Mouse (Mus musculus) left cerebral cortex, postnatal 25 days (tissue): ENCODE results near the gene Tmem259. TPM values are rescaled to one million over a fixed set of nuclear protein-coding genes. Genes with fewer than 3 reads are reported as not detected.

Experiments
- DNase-seq, 2 experiments: peaks; one replicate each; pipeline ENCODE4 v3.0.0; 2022; ENCODE audit warnings: low spot score in 2 of 2, mixed read lengths in 1 of 2
- intact Hi-C: fragments of 180-260 bp; cut with DNase I; formaldehyde crosslinking; loops from one replicate; pipeline ENCODE4 v1.15.1; 2025
- total RNA-seq, 2 experiments: library from RNA; stranded (reverse); gene quantifications; 2 replicates each; pipeline ENCODE4 v1.2.3; 2021

Tmem259 gene
- total RNA-seq: 100 to 1,000 TPM; 123 to 124 TPM

DNA sequence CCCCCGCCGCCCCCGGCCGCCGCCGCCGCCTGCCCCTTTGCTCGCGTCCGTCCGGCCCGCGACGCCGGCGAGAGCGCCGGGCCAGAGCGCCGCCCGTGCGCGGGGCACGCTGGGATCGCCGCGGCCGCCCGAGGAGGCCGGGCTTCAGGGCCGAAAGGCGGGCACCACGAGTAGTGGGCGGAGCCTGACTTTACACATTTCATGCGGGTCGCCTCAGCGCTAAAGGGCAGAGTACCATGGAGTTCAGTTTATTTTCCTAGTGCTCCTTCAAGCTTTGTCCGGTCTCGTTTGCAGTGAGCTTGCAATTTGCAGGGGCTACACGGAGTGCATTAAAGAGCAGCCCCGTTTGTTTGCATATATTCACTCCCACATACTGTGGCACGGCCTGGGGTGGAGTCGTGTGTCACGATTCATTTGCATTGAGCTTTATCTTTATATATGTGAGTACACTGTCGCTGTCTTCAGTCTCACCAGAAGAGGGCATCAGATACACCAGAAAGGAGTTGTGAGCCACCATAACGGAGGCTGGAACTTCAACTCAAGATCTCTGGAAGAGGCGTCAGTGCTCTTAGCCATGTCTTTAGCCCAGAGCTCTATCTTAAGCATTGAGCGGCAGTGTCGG is at the start of gene Tmem259:
Gene Tmem259 (minus strand): TSS at position 136 of the 622 bp plus-strand sequence.
- intact Hi-C loops: loop anchor here (2.0 kb wide), 3 partner anchors 54 to 154 kb away; partner anchors contain the start of genes Atp5d, Polr2e and Stk11
- DNase-seq: peak; percentile 85 to 87

DNA sequence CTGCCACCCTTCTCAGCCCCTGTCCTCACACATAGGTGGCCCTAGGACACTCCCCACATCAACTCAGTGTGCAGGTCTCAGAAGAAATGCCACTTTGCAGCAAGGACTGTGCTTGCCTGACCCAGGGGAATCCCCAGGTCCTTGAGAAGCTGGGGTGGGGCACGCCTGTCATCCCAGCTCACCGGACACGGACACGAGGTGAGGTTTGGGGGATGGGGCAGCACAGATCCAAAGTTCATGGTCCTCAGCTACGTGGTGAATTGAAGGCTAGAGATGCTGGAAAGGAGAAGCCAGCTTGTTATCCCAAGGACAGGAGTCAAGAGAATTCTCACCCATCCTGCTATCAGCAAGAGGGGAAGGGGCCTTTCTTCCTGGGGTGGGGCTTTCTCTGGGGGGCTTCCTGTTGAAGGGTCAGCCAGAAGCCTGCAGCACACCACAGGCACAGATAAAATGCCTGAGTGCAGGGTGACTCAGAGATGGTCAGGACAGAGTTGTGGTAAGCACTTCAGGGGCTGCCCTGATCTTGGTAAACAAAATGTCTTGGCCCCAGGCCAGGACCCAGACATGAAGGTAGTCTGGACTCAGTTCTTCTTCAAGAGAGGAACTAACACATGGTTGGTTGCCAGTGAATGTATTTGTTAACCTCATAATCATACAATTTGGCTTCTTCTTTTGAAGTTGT is 48.8 kb upstream of the Tmem259 start:
- no peak for DNase-seq
- intact Hi-C loops: no loop called here

DNA sequence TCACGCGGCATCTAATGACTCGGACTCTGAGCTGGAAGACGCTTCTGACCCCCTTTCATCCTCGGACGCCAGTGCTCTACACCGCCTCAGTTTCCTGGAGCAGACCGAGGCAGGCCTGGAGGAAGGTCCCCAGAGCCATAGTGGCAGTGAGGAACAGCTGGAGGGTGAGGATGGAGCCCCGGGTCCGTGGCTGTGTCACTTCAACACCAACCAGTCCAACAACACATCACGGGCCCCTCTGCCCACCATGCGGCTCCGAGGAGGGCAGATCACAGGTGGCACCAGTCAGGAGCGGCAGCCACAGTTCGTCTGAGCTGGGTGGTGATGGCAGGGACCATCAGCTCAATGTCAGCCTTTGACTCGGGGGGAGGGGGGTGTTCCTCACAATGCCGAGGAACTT is 46.6 kb upstream of the Tmem259 start:
- DNase-seq: no peak
- intact Hi-C loops: no loop called here

DNA sequence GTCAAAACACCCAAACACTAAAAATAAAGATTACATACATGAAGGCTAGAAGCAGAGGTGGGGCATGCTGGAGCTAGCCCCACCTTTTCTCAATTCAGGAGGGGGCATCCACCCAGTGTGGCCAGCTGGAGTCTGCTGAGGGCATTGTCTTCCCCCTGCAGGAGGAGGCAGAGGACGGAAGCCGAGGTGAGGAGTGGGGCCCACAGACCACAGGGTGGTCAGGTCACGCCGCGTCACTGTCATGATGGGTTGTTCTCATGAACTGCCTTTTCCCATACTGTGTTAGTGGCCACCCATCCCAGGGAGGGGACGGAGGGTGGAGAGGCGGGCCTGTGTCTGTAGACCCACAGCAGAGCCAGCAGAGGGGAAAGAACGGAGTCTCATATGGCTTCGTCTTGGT is 46.1 kb upstream of the Tmem259 start:
- no peak for DNase-seq
- intact Hi-C loops: no loop called here

DNA sequence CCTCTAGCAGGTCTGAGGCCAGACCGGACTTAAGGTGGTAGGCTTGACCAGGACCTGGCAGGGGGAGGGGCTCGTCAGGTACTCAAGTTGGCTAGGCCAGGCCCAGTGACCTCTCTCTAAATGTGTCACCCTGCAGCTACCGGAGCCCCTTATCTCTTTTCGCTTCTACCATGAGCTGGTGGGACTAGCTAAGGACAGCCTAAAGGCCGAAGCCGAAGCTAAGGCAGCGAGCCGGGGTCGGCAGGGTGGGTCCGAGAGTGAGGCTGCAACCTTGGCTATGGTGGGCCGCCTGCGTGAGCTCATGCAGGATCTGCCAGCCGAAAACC is 44.4 kb upstream of the Tmem259 start:
- DNase-seq: no peak
- intact Hi-C loops: no loop called here

DNA sequence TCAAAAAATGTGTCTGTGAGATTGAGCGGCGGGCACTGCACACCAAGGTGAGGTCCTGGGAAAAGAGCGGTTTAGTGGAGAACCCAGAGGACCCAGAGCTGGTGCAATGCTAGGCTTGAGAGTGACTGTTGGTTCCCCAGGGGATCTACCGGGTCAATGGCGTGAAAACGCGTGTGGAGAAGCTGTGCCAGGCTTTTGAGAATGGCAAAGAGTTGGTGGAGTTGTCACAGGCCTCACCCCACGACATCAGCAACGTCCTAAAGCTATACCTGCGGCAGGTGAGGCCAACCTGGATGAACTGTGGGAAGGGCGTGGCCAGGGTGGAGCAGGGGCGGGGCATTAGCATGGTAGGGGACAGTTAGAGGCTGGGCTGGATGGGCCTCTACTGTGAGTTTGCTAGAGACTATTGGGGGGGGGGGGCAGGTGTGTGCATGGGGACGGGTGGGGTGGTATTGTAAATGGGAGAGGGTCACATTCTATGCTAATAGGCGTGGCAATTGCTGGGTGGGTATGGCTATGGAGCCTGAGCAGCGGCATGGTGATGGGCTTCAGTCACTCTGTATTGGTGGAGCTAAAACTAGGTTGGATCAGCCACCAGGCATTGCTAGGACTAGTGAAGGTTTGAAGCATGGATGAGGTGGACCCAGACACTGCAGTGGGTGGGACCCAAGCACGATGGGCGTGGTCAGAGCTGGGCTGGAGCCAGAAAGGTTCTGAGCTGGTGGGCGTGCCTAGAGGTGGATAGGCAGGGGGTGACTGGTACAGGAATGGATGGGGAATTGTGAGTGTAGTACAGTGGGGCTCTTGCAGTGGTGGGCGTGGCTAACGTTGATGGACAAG is 43.8 kb upstream of the Tmem259 start:
- intact Hi-C loops: no loop called here
- DNase-seq: no peak

DNA sequence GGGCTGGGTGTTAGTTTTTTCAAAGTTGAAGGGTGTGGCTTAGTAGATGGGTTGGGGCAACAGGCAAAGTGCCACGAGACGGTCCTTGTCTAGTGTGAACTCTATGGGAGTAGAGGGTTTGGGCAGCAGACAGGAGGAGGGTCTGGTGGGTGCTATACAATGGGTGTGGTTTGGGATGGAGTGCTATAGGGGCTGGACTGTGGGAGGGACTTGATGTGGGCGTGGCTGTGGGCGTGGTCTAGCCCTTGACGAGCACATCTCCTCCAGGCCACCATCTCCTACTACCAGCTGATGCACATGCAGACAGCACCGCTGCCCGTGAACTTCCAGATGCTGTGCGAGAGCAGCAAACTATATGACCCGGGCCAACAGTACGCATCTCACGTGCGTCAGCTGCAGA is 41.8 kb upstream of the Tmem259 start:
- DNase-seq: no peak
- intact Hi-C loops: no loop called here

DNA sequence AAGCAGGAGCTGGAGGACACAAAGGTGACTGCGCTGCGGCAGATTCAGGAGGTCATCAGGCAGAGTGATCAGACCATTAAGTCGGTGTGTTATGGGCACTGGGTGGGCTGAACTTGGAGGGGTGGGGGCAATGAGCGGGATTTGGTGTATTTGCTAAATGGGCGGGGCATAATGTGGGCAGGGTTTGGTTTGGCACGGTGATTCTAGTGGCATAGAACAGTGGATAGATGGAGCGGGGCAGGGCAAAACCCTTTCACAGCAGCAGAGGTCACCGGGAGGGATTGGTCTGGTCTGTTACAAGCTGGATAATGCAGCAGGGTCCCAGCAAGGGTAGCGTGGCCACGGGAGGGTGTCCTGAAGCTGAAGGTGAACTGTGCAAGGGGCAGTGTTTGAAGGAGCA is 41.3 kb upstream of the Tmem259 start:
- DNase-seq: no peak
- intact Hi-C loops: no loop called here

DNA sequence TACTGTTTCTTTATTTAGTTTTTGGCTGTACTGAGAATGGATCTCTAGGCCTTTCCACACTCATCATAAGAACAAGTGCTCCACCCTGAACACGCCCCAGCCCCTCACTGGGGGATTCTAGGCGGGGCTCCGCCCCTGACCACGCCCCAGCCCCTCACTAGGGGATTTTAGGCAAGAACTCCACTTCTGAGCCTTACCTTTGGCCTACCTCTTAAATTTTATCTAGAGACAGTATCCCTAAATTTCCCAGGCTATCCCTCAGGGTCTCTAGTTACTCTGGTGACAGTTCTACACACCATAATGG is 40.9 kb upstream of the Tmem259 start:
- no peak for DNase-seq
- intact Hi-C loops: no loop called here

DNA sequence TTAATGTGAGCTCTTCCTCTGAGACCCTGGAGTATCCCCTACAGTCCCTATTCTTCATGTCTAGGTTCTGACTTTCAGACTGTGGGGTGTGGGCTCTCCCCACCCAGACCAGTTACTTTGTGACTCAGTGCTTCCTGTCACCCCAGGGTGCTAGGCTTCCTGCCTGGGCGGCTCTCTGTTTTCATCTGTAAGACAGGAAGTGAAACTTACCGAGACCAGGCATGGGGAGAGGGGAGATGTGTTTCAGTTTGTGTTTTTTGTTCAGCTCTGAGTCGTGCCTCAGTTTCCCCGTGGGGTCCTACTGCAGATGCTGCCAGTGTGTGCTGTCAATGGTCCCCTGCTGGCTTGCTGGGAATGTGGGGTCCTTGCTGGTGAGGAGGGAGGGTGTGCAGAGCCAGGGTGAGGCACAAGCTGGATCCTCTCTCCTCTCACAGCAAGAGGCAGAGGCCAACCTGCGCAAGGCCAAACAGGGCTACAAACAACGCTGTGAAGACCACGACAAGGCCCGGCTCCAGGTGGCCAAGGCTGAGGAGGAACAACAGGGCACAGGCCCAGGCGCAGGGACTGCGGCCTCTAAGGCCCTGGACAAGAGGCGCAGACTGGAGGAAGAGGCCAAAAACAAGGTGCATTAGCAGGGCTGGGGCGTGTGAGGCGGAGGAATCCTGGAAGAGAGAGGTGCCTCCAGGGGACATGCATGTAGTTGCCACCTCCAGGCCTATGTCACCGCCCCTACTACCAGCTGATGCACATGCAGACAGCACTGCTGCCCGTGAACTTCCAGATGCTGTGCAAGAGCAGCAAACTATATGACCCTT is 40.3 kb upstream of the Tmem259 start:
- DNase-seq: no peak
- intact Hi-C loops: no loop called here

DNA sequence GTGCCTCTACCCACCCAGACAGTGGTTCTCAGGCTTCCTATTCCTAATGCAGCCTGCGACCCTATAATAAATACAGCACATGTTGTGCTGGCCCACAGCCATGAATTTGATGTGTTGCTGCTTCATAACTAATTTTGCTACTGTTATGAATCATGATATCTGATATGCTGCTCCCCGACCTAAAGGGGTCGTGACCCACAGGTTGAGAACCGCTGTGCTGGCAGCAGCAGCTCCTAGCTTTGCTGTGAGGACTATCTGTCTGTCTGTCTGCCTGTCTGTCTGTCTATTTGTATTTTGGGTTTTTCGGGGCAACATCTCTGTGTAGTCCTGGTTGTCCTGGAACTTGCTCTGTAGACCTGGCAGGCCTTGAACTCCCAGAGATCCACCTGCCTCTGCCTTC is 39.6 kb upstream of the Tmem259 start:
- intact Hi-C loops: no loop called here
- DNase-seq: no peak

DNA sequence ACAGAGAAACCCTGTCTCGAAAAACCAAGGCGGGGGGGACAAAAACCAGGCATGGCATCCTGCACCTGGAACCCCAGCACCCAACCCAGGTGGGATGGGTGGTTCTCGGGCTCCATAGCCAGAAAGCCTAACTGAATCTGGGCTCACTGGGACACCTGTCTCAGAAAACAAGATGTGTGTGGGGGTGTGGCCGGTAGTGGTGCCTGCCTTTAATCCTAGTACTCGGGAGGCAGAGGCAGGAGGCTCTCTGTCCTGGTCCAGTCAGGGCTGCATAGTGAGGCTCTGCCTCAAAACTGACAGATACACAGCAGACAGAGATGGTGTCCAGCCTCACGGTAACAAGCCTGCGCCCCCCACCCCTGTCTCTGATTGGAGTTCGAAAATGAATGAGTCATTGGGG is 38.7 kb upstream of the Tmem259 start:
- intact Hi-C loops: no loop called here

DNA sequence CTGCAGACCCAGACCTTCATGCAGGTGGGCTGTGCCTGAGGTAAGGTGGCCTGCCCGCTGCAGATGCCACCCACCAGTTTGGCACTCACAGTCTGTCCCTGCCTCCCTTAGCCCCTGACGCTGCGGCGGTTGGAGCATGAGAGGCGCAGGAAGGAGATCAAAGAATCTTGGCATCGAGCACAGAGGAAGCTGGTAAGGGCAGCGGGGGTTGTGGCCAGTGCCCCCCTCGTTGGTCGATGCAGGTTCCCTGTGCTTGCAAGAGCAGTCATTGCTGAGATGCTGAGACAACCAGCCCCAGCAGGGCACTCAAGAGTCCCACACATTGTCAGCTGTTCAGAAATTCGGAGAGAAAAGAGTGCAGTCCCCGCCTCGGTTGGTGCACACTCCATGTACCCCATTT is 38.0 kb upstream of the Tmem259 start:
- intact Hi-C loops: no loop called here
- DNase-seq: no peak

More for the DNA sequence above, 38.7 kb upstream of the Tmem259 start:
- DNase-seq: no peak

DNA sequence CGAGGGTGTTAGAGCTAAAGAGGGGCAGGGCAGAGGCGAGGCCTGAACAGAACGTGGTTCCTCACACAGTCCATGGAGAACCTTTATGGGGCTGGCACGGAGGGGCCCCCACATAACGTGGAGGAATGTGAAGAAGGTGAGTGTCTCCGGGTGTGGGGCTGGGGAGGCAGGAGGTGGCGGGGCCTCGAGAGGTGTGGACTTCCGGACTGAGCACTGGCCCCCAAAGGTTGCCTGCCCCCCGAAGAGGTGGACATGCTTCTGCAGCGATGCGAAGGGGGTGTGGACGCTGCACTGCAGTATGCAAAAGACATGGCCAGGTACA is 37.2 kb upstream of the Tmem259 start:
- DNase-seq: no peak
- intact Hi-C loops: no loop called here

DNA sequence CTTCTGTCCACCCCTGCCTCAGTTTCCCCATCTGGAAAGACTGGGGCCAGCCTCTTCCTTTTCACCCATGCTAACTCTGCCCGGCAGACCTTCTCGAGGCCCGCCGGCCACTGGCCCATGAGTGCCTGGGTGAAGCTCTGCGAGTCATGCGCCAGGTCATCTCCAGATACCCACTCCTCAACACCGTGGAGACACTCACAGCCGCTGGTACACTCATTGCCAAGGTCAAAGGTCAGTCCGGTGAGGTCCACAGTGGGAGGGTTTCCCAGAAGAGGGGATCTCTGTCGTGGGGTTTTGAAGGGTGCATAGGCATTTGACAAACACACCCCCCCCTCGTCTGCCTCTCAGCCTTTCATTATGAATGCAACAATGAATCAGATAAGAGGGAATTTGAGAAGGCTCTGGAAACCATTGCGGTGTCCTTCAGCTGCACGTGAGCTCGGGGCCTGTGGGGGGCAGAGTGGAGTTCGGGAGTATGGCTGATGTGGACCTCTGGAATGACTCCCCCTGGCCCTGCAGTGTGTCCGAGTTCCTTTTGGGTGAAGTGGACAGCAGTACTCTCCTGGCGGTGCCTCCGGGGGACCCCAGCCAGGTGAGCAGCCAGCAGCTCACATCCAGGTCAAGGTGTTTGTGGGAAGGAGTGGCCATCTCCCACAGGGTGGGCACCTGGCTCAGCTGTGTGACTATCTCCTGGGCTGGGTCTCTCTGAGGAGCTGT is 36.6 kb upstream of the Tmem259 start:
- no peak for DNase-seq
- intact Hi-C loops: no loop called here

DNA sequence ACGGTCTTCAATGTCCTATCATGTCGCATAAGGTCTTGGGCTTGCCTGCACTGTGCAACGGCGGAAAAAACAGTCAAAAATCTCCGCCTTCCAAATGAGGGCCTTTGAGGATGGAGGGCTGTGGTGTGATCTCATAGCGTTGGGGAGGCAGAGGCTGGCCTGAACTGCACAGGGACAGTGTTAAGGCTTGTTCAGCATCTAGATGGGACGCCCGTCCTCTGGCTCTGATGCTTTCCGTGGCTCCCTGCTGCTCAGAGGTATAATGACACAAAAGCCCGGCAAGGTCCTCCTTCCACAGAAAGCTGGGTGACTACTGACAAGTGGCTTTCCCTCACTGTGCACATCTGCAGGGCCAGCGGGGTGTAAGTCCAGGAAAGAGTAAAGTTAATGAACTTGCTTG is 36.1 kb upstream of the Tmem259 start:
- DNase-seq: no peak
- intact Hi-C loops: no loop called here

DNA sequence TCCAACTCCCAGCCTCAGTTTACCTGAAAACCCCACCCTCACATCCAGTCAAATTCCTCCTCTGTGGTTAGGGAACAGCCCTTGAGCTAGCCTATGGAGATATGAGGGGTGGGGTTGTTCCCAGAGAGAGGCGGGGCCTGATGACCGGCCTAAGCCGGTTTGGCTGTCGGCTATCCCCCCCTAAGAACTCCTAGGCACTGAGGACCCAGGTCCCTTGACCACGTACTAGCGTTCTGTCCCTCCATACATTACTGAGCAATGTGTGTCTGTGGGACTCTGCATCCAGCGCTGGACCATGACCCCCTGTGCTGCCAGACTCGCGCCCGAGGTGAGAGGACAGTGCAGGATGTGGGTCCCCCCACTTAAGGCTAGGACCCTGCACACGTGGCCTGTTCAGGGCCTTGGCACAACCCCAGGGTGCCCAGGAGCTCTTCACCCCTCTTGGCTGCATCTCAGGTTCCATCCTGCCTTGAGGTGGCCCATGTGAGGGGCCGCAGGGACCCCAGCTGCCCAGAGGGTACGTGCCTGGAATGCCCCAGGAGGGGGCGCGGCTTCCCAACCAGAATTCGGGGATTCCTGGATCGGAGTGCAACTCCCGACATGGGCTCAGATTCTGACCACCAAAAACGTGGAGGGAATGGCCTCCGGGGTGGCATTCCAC is 35.5 kb upstream of the Tmem259 start:
- intact Hi-C loops: no loop called here

DNA sequence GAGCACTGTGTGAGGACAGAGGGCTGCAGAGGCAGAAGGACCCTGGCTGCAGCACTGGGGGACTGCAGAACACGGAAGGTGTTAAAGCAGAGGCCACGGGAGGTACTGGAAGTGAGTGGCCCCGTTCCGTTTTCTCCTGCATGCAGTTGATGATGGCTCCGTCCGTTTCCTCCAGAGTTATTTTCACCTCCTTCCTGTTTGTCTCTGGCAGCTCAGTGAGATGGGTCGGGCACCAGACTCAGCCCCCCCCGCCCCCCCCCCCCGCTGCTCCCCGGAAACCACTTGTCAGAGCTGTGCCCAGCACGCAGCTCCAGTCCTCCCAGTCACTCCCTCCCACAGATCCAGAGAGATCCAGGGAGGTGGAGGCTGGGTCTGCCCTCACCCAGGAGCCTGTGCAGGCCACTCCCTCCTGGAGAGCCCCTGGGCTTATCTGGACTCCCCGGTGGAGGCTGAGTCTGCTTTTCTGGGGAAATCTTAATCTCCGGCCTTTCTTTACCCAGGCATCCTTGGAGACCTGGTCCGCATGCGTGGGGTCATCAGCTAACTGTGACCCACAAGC is 34.7 kb upstream of the Tmem259 start:
- peak in 1 of 2 experiments; percentile 26 for DNase-seq
- intact Hi-C loops: no loop called here

More for the DNA sequence above, 35.5 kb upstream of the Tmem259 start:
- DNase-seq: no peak

DNA sequence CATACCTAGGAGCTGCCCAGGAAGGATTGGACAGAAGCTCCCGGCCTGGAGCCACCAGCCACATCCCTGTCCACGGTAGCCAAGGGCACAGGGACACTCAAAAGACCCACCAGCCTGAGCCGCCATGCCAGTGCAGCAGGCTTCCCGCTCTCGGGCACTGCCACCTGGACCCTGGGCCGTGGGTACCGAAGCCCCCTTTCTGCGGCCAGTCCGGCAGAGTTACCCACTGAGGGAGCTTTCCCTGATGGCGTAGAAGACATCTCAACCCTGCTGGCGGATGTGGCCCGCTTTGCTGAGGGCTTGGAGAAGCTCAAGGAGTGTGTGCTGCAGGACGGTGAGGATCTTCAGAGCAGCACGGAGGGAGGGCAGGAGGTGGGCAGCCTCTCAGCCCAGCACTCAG is 33.6 kb upstream of the Tmem259 start:
- intact Hi-C loops: no loop called here
- no peak for DNase-seq
